In the genomic region with DNA sequence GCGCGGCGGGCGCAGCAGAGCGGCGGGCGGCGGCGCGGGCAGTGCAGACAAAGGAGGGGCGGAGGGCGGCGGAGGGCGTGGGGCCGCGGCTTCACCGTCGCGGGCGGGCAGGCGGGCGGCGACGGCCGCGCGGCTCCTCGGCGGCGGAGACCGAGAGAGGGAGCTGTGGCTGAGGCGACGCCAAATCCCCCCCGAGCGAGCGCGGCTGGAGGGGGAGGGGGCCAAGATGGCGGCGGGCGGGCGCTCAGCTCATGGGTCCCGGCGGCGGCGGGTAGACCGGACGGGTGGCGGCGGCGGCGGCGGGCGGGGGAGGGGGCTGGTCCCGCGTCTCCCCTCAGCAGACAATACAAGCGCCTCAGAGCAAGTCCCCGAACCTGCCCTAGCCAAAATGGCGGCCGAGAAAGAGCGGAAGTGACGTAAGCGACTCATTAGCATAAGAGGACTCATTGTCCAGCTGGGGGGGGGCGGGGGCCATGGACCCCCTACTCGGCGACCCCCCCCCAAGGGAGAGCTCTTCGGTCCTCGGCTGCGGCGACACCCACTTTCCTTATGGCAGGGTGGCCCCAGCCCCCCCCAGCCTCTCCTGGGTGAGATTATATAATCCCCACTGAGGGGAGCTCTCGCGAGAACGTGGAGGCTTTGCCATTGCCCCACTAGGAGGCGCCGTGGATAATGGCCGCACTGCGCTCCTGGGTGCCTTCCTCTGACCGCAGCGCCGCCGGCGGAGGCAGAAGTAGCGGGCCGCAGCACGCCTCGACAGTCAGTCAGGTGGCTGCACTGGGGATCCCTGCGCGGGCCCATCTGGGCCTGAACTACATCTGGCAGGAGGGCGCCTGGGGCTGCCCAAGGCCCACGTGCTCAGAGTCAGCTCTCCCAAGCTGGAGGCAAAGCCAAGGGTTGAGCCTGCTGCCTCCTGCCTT, we compare ENCODE assay signal across 7 mouse cellular contexts. TPM values are rescaled to one million over a fixed set of nuclear protein-coding genes. Genes with fewer than 3 reads are reported as not detected.
DNase-seq lines count a peak whose midpoint lies in the region; ATAC-seq lines count a peak whose summit lies in the region.

A gene (minus strand): TSS at position 388 of the 920 bp plus-strand sequence.

- no peaks in the 10 kb centered on the region for H3K27me3 ChIP-seq in intestine, embryonic 16.5 days (replicated peaks; ENCODE audit: control insufficient read depth, insufficient read depth, low read length)
- H3K27me3 ChIP-seq in midbrain, embryonic 11.5 days (ENCODE audit: control insufficient read depth, insufficient read depth, low read length) = no peaks in the 10 kb centered on the region

- peak; percentile 92 for ATAC-seq in intestine, embryonic 16.5 days
- peak; percentile 92 for ATAC-seq in midbrain, embryonic 11.5 days (ENCODE audit: low FRiP score)

- H3K36me3 ChIP-seq in intestine, embryonic 16.5 days (ENCODE audit: control insufficient read depth, insufficient read depth, low read length) = peaks cover 10% of the 10 kb centered on the region
- H3K36me3 ChIP-seq in midbrain, embryonic 11.5 days (ENCODE audit: control insufficient read depth, insufficient read depth, low read length) = peaks cover 16% of the 10 kb centered on the region; the same call in 1 of the 2 replicates

- WGBS in intestine, embryonic 16.5 days = under 1% methylated on average over 64 of the region's 89 CpGs
- under 1% methylated on average over 63 of the region's 89 CpGs for WGBS in midbrain, embryonic 11.5 days

- H3K9me3 ChIP-seq in intestine, embryonic 16.5 days (ENCODE audit: control insufficient read depth, low read length) = no peaks in the 10 kb centered on the region
- H3K9me3 ChIP-seq in midbrain, embryonic 11.5 days (ENCODE audit: control insufficient read depth, low read length) = no peaks in the 10 kb centered on the region; the same call in 1 of the 2 replicates

- peak within 1 kb of the TSS; percentile 88 for H3K4me2 ChIP-seq in intestine, embryonic 16.5 days (ENCODE audit: low read depth, low read length)
- peak within 1 kb of the TSS; percentile 56 for H3K4me2 ChIP-seq in midbrain, embryonic 11.5 days

- peak within 1 kb of the TSS; percentile 98 for H3K4me3 ChIP-seq in intestine, embryonic 16.5 days (ENCODE audit: low read length)
- H3K4me3 ChIP-seq in midbrain, embryonic 11.5 days (ENCODE audit: low read depth, low read length) = peak within 1 kb of the TSS; percentile 92

- peak; percentile 96 for DNase-seq in adrenal gland, adult 8-10 months
- DNase-seq in embryo, embryonic 9.5 days (ENCODE audit: extremely low spot score) = peak; percentile 98
- peak; percentile 93 to 98 for DNase-seq in gastrocnemius, postnatal 4 days (ENCODE audit: low spot score in 2 of 2)
- DNase-seq in left cerebral cortex, postnatal 36 days (ENCODE audit: low spot score in 2 of 2) = peak; percentile 93
- DNase-seq in midbrain, embryonic 11.5 days (ENCODE audit: low spot score, missing footprints) = peak; percentile 99
- peak; percentile 95 for DNase-seq in skeletal muscle tissue, adult 2 months (ENCODE audit: low read depth, low spot score)

- intact Hi-C loops in left cerebral cortex, postnatal 36 days (cut with DNase I) = no loop called here

- peaks cover 13% of the 10 kb centered on the region for H3K4me1 ChIP-seq in intestine, embryonic 16.5 days (ENCODE audit: control insufficient read depth, insufficient read depth, low read length)
- H3K4me1 ChIP-seq in midbrain, embryonic 11.5 days (ENCODE audit: control insufficient read depth, insufficient read depth, low read length) = peaks cover 14% of the 10 kb centered on the region

- peak within 1 kb of the TSS; percentile 98 for H3K27ac ChIP-seq in intestine, embryonic 16.5 days (ENCODE audit: low read length)
- peak within 1 kb of the TSS; percentile 99 for H3K27ac ChIP-seq in midbrain, embryonic 11.5 days (ENCODE audit: low read depth, low read length)

- peak within 1 kb of the TSS; percentile 100 for H3K9ac ChIP-seq in intestine, embryonic 16.5 days (ENCODE audit: low read depth, low read length)
- H3K9ac ChIP-seq in midbrain, embryonic 11.5 days (ENCODE audit: low read length) = peak within 1 kb of the TSS; percentile 100

RNA-seq across cellular contexts. Expression of the gene that starts here (rescaled TPM):
- 10 to 100 TPM; 49.1 to 73.9 (median 56.2) TPM for total RNA-seq in adrenal gland, adult 8-10 months (2022)
- total RNA-seq in gastrocnemius, postnatal 4 days (2021) = 10 to 100 TPM; 48.9 to 49.4 TPM
- polyA plus RNA-seq in intestine, embryonic 16.5 days (2015; fragmentation: Nextera tagmentation; extraction: Ambion mirVana) = 0.88 and 1.0 TPM in 2 replicates
- 10 to 100 TPM; 80.9 to 85.3 TPM for total RNA-seq in left cerebral cortex, postnatal 36 days (2021)
- polyA plus RNA-seq in midbrain, embryonic 11.5 days (2014; fragmentation: Nextera tagmentation; extraction: Ambion mirVana) = 6.0 and 9.7 TPM in 2 replicates

Comparison
In these comparisons a context has a peak if more than half of its experiments do, and no peak if none do; other contexts are left out.
1. Peak in every context shown above with its lines: DNase-seq, ATAC-seq, H3K4me3 ChIP-seq and H3K27ac ChIP-seq.